Comparison of ENCODE assay signal across 28 mouse cellular contexts in genomic region chr9:31435415-31435814, GRCm38 (mm10). TPM values are rescaled to one million over a fixed set of nuclear protein-coding genes. Genes with fewer than 3 reads are reported as not detected.
"Had no signal": no experiment of that assay in that cellular context is flagged by ENCODE, and none has a peak within 500 bp of the region (broad histone marks: within the 10 kb centered on the region; RNA-seq: fewer than 3 reads in every experiment).

No protein-coding gene starts in this region.

- H3K4me3 ChIP-seq: left cerebral cortex, adult 2 months; limb, embryonic 12.5 days; limb, embryonic 15.5 days; megakaryocyte, embryonic 14.5 days; midbrain, embryonic 10.5 days; midbrain, embryonic 13.5 days; myocyte; neural tube, embryonic 13.5 days had no signal

- H3K36me3 ChIP-seq: limb, embryonic 12.5 days; limb, embryonic 15.5 days; midbrain, embryonic 10.5 days; midbrain, embryonic 13.5 days; neural tube, embryonic 13.5 days had no signal

- H3K4me1 ChIP-seq: limb, embryonic 12.5 days; limb, embryonic 15.5 days; megakaryocyte, embryonic 14.5 days; midbrain, embryonic 13.5 days; neural tube, embryonic 13.5 days had no signal

- ATAC-seq: liver, postnatal 0 days; midbrain, embryonic 13.5 days; midbrain, embryonic 16.5 days had no signal

- DNase-seq: kidney, postnatal 25 days; layer of hippocampus, postnatal 36 days; left cerebral cortex, postnatal 4 days; liver, postnatal 0 days; lung, embryonic 14.5 days; lung, postnatal 10 days; lung, postnatal 36 days; retina, postnatal 1 day; right cerebral cortex, postnatal 25 days; thymus, adult 18-20 months; thymus, postnatal 36 days had no signal

- H3K27me3 ChIP-seq: limb, embryonic 12.5 days; limb, embryonic 15.5 days; midbrain, embryonic 13.5 days; neural tube, embryonic 13.5 days had no signal

- H3K27ac ChIP-seq: kidney, postnatal 0 days; left cerebral cortex, adult 2 months; limb, embryonic 12.5 days; limb, embryonic 15.5 days; liver, embryonic 14.5 days; midbrain, embryonic 10.5 days; midbrain, embryonic 13.5 days; neural tube, embryonic 13.5 days had no signal

- H3K4me2 ChIP-seq: limb, embryonic 12.5 days; limb, embryonic 15.5 days; liver, embryonic 11.5 days; lung, embryonic 14.5 days; midbrain, embryonic 13.5 days; neural tube, embryonic 13.5 days had no signal

- H3K9me3 ChIP-seq: limb, embryonic 12.5 days; limb, embryonic 15.5 days; midbrain, embryonic 10.5 days; midbrain, embryonic 13.5 days; neural tube, embryonic 13.5 days had no signal

- H3K9ac ChIP-seq: limb, embryonic 12.5 days; limb, embryonic 15.5 days; liver, embryonic 14.5 days; liver, postnatal 0 days; lung, embryonic 14.5 days; midbrain, embryonic 13.5 days; neural tube, embryonic 13.5 days had no signal

RNA-seq across cellular contexts. Expression of gene Tmem45b, which starts 28.8 kb away (rescaled TPM):
- total RNA-seq: layer of hippocampus, adult 8-10 months; layer of hippocampus, postnatal 10 days; layer of hippocampus, postnatal 36 days; left cerebral cortex, adult 2 months; left cerebral cortex, postnatal 10 days; left cerebral cortex, postnatal 4 days; monocyte, adult 5-6 weeks; neutrophil, adult 5-6 weeks had no signal
- polyA plus RNA-seq: limb, embryonic 12.5 days; limb, embryonic 15.5 days; liver, embryonic 11.5 days; liver, embryonic 14.5 days; midbrain, embryonic 10.5 days; myocyte had no signal
